Mouse (Mus musculus): Measurements from ENCODE around the gene Afap1.

The Afap1 gene

DNA sequence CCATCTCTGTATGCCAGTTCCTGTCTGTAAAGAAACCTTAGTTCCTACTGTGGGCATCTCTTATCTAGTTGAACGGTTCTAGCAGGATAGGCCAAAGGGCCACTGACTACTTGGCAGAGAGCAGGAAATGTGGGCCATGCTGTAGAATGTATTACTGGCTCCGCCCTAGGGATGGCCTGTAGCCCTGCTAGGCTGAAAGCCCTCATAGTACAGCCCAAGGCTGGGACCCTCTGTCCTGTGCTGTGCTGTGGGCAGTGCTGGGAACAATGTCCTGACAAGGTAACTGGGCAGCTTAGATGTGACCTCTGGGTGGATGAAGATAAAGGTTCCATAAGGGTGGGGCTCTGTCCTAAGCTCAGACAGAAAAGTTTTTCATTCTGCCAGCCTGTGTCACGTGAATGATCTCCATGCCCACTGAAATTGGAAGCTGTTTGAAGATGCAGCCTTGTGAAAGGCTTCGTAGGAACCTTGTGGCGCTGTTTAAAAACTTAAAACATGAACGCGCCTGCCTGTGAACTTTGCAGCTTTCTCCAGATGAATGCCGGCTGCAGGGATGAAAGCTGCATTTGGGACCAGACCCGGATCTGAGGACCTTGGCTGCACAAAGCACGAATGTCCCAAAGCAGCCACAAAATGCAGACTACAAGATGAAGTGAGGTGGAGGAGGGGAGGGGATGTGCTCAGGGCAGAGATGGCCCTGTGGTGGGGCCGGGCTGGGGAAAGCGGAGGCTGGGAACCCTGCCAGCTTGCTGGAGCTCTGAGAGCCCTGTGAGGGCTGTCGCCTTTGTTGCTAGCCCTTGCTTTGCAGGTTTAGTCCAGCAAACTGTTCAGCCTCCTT is 147.5 kb downstream of the Afap1 start:
- no peak for DNase-seq (ENCODE audit: low read depth, low spot score)

DNA sequence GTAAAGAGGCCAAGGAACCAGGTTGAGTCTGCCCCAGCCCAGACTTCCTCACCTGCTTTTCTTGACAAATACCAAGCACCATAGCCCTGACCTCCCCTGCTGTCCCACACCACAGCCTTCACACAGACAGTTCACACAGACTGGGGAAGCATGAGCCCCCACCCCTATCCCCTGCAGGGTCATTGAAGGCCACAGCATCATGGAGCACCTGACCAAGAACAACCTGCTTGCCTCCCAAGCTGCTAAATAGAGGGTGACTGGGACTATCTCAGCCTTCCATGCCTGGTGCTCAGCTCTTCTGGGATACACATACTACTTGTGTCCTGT is 148.1 kb downstream of the Afap1 start:
- DNase-seq (ENCODE audit: low read depth, low spot score) = no peak

DNA sequence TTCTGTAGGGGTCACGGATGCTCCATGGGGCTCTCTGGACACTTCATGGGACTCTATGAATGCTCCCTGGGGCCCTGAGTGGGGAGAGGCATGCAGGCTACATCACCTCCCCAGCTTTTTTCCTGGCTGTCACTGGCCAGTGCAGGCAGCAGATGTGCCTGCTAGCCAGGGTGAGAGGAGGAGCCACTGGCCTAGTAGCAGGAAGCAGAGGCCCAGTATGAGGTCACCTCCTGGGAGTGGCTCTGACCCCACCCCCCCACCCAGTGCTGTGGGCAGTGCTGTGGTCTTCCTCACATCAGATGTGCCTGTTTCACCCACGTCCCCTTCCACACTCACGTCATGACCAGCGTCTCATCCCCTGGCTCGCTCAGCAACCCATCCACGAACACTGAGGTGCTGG is 148.6 kb downstream of the Afap1 start:
- no peak for DNase-seq (ENCODE audit: low read depth, low spot score)

DNA sequence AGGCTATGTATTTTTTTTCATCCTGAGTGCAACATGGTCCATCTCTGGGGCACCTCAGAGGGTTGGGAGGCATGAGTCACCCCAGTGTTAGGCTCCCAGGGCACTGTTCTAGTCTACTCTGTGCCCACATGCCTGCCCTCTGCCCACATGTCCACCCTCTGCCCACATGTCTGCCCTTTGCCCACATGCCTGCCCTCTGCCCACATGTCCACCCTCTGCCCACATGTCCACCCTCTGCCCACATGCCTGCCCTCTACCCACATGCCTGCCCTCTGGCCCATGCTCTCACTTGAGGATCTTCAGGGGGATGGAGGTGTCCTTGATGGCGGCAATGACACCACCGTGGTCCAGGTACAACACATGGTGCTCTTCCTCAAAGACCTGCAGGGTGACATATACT is 150.0 kb downstream of the Afap1 start:
- no peak for DNase-seq (ENCODE audit: low read depth, low spot score)

Data from A20 (cell line).